Mouse (Mus musculus) gastrocnemius, postnatal 25 days (tissue): ENCODE measurements around the gene Pcsk6. TPM values are rescaled to one million over a fixed set of nuclear protein-coding genes. Genes with fewer than 3 reads are reported as not detected.

Source experiments
- total RNA-seq, 2 experiments: library from RNA; stranded (reverse); gene quantifications; 1 replicate in 1 of 2; 2 replicates in 1 of 2; pipeline ENCODE4 v1.2.3; 2021

The Pcsk6 gene
- total RNA-seq, 2 experiments from 2014 or later: 21.0 to 25.1 TPM

Other genes starting within 250 kb of the Pcsk6 start
- gene Tarsl2, start 216.8 kb upstream of the Pcsk6 start, total RNA-seq: 10 to 100 TPM; 50.7 to 56.3 TPM
- gene Tm2d3, start 170.6 kb upstream of the Pcsk6 start, total RNA-seq: 10 to 100 TPM; 13.2 to 17.1 TPM
- gene Gm45213, start 181.9 kb downstream of the Pcsk6 start, total RNA-seq: not detected
- gene Snrpa1, start 197.3 kb downstream of the Pcsk6 start, total RNA-seq: 10 to 100 TPM; 17.6 to 19.0 TPM
- 10 to 100 TPM; 25.6 to 27.3 TPM for gene Selenos, start 217.9 kb downstream of the Pcsk6 start, total RNA-seq
- 1 to 10 TPM; 3.4 to 3.8 TPM for gene Chsy1, start 247.8 kb downstream of the Pcsk6 start, total RNA-seq